Mouse (Mus musculus) liver, embryonic 15.5 days (tissue): Measurements from ENCODE around the gene Klre1. TPM values are rescaled to one million over a fixed set of nuclear protein-coding genes. Genes with fewer than 3 reads are reported as not detected.
"Not testable (repeated sequence)": the region's sequence is repeated elsewhere in the genome, so short reads cannot be mapped to it uniquely, and the experiment has no call there.

Source experiments
- ATAC-seq: fragments of 200-750 bp; cut with Nextera tagmentation; 2 replicates; pipeline ENCODE4 v1.8.0; 2017; ENCODE audit warnings: moderate number of reproducible peaks, mild to moderate bottlenecking, moderate library complexity; ENCODE audit not compliant: insufficient read depth
- H3K27ac ChIP-seq: fragments of 300-500 bp; sonication (generic); replicated peaks from 2 replicates; pipeline ENCODE4 v1.5.1; 2015; ENCODE audit warnings: mild to moderate bottlenecking, inconsistent platforms
- H3K27me3 ChIP-seq: fragments of 300-500 bp; sonication (generic); 2 replicates; pipeline ENCODE4 v1.6.1; 2015; ENCODE audit warnings: mild to moderate bottlenecking, inconsistent platforms
- H3K36me3 ChIP-seq: fragments of 300-500 bp; sonication (generic); replicated peaks from 2 replicates; pipeline ENCODE4 v1.6.1; 2015; ENCODE audit warnings: moderate library complexity, mild to moderate bottlenecking, inconsistent platforms
- H3K4me1 ChIP-seq: fragments of 300-500 bp; sonication (generic); replicated peaks from 2 replicates; pipeline ENCODE4 v1.6.1; 2015; ENCODE audit warnings: inconsistent platforms
- H3K4me2 ChIP-seq: fragments of 300-500 bp; sonication (generic); 2 replicates; pipeline ENCODE4 v1.6.1; 2015; ENCODE audit warnings: moderate library complexity, mild to moderate bottlenecking, inconsistent platforms
- H3K4me3 ChIP-seq: fragments of 300-500 bp; sonication (generic); replicated peaks from 2 replicates; pipeline ENCODE4 v1.5.1; 2015; ENCODE audit warnings: mild to moderate bottlenecking, inconsistent platforms
- H3K9ac ChIP-seq: fragments of 300-500 bp; sonication (generic); 2 replicates; pipeline ENCODE4 v1.6.1; 2015; ENCODE audit warnings: moderate library complexity, mild to moderate bottlenecking, inconsistent platforms
- H3K9me3 ChIP-seq: fragments of 300-500 bp; sonication (generic); replicated peaks from 2 replicates; pipeline ENCODE4 v1.6.1; 2016; ENCODE audit warnings: inconsistent platforms
- WGBS: fragments of 180-500 bp; shearing (Covaris S2); methylation state at CpG from one replicate; pipeline ENCODE4 v1.1.7; 2015; ENCODE audit warnings: mixed read lengths; ENCODE audit not compliant: insufficient replicate concordance; 5-methylcytosine and 5-hydroxymethylcytosine counted together
- polyA plus RNA-seq: library from polyadenylated mRNA; unstranded; fragments of >200 nt; fragmentation: Nextera tagmentation; extraction: Ambion mirVana; gene quantifications from 2 replicates; pipeline ENCODE4 v1.2.1, GENCODE M21; 2015

The Klre1 gene
- polyA plus RNA-seq, 1 experiment from 2014 or later, result 0.07 TPM

- Histone ChIP-seq H3K4me1 (no peaks in the 10 kb centered on the region), H3K27me3 (no peaks in the 10 kb centered on the region), H3K36me3 (no peaks in the 10 kb centered on the region), H3K9ac (no peak within 1 kb of the TSS), H3K4me2 (no peak within 1 kb of the TSS), H3K27ac (no peak within 1 kb of the TSS), H3K9me3 (no peaks in the 10 kb centered on the region), H3K4me3 (no peak within 1 kb of the TSS)
- ATAC-seq, result no peak
- 10% methylated on average over 3 of the region's 3 CpGs for WGBS
These were observed 13.8 kb downstream of the Klre1 start, which contains the start of gene Klrd1 for GRCm38 (mm10) chr6:129591508-129591907. Gene Klrd1 (plus strand): TSS chr6:129591782.

DNA sequence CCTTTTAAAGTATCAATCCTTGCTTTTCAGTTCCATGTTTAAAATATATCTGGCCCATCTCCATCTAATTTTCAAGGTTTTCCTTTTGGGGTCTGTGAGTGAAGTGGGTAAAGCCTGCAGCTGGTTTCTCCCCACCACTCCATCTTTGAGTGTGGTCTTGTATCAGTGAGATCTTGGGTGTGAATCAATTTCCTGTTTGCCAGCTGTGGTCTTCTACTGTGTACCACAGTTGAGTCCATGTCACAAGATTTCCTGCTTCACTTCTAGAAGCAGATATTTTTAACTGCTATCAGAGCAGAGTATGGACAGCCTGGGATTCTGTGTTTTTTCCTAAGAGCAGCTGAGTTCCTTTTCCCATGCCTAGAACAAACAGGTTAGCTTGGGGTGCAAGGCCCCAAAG is 30.7 kb downstream of the Klre1 start:
- Histone ChIP-seq H3K36me3 (no peaks in the 10 kb centered on the region), H3K9ac (no peak overlapping the region), H3K4me3 (no peak overlapping the region), H3K9me3 (no peaks in the 10 kb centered on the region), H3K27me3 (no peaks in the 10 kb centered on the region), H3K4me1 (no peaks in the 10 kb centered on the region), H3K27ac (no peak overlapping the region), H3K4me2 (no peak overlapping the region)
- no peak; the same call in 1 of the 2 replicates for ATAC-seq

GRCm38 (mm10) chr6:129623735-129624134 is 46.0 kb downstream of the Klre1 start, which contains the start of gene Klrk1:
Gene Klrk1 (minus strand): TSS chr6:129623864.
- Histone ChIP-seq H3K4me3 (no peak within 1 kb of the TSS), H3K9me3 (no peaks in the 10 kb centered on the region), H3K27ac (no peak within 1 kb of the TSS), H3K9ac (no peak within 1 kb of the TSS), H3K36me3 (no peaks in the 10 kb centered on the region), H3K4me2 (no peak within 1 kb of the TSS), H3K4me1 (no peaks in the 10 kb centered on the region), H3K27me3 (no peaks in the 10 kb centered on the region)
- 46% methylated on average over 4 of the region's 4 CpGs for WGBS
- ATAC-seq, result no peak

- ATAC-seq, H3K4me1 ChIP-seq, H3K4me3 ChIP-seq, H3K27ac ChIP-seq, H3K27me3 ChIP-seq, H3K9me3 ChIP-seq, H3K4me2 ChIP-seq, H3K36me3 ChIP-seq, H3K9ac ChIP-seq: not testable (repeated sequence)
- 36% methylated on average over 2 of the region's 2 CpGs for WGBS
These were observed 53.3 kb downstream of the Klre1 start for GRCm38 (mm10) chr6:129631046-129631445.

Other genes with a start within 250 kb of the Klre1 start
- not detected in 2 replicates for gene 4922502D21Rik, start 246.1 kb upstream of the Klre1 start, polyA plus RNA-seq
- gene Clec12a, start 235.2 kb upstream of the Klre1 start, polyA plus RNA-seq, result 13.6 and 14.5 TPM in 2 replicates
- gene Clec12b, start 192.0 kb upstream of the Klre1 start, polyA plus RNA-seq, result 0.06 and 0.08 TPM in 2 replicates
- 23.6 and 27.2 TPM in 2 replicates for gene Clec1b, start 180.6 kb upstream of the Klre1 start, polyA plus RNA-seq
- gene Clec9a, start 169.0 kb upstream of the Klre1 start, polyA plus RNA-seq, result 0.22 and 0.25 TPM in 2 replicates
- 0.40 and 0.41 TPM in 2 replicates for gene Clec1a, start 125.9 kb upstream of the Klre1 start, polyA plus RNA-seq
- gene Olr1, start 70.7 kb upstream of the Klre1 start, polyA plus RNA-seq, result 1.2 and 1.3 TPM in 2 replicates
- gene Tmem52b, start 65.3 kb upstream of the Klre1 start, polyA plus RNA-seq, result 0.02 TPM in 1 of 2 replicates, not detected in the other
- gene Gabarapl1, start 44.7 kb upstream of the Klre1 start, polyA plus RNA-seq, result 26.3 and 27.7 TPM in 2 replicates
- gene Klrd1, start 13.9 kb downstream of the Klre1 start, polyA plus RNA-seq, result 0.70 and 0.76 TPM in 2 replicates
- gene Klrk1, start 46.0 kb downstream of the Klre1 start, polyA plus RNA-seq, result 0.54 and 0.93 TPM in 2 replicates
- not detected in 2 replicates for gene Klrc3, start 65.4 kb downstream of the Klre1 start, polyA plus RNA-seq
- not detected in 2 replicates for gene Klrc2, start 82.8 kb downstream of the Klre1 start, polyA plus RNA-seq
- gene Klrc1, start 101.1 kb downstream of the Klre1 start, polyA plus RNA-seq, result 0.22 and 0.33 TPM in 2 replicates
- not detected in 2 replicates for gene Klri1, start 139.2 kb downstream of the Klre1 start, polyA plus RNA-seq
- gene Klri2, start 162.6 kb downstream of the Klre1 start, polyA plus RNA-seq, result 0.02 TPM in 1 of 2 replicates, not detected in the other
- not detected in 2 replicates for gene Gm156, start 206.4 kb downstream of the Klre1 start, polyA plus RNA-seq